Mouse (Mus musculus) layer of hippocampus, adult 18-20 months (tissue): ENCODE data around the gene B230118H07Rik. TPM values are rescaled to one million over a fixed set of nuclear protein-coding genes. Genes with fewer than 3 reads are reported as not detected.

Source experiments
- DNase-seq, 2 experiments: peaks; one replicate each; pipeline ENCODE4 v3.0.0; 2022; ENCODE audit warnings: low spot score in 2 of 2
- total RNA-seq, 2 experiments: library from RNA; stranded (reverse); gene quantifications; 2 replicates each; pipeline ENCODE4 v1.2.3; 2021

Gene B230118H07Rik
- total RNA-seq, 2 experiments from 2014 or later: 32.1 to 39.6 TPM

GRCm38 (mm10) chr2:101639840-101640350 lies 9.4 kb downstream of the B230118H07Rik start:
- DNase-seq: no peak

GRCm38 (mm10) chr2:101638979-101639839 lies 10.1 kb downstream of the B230118H07Rik start:
- peak in 1 of 2 experiments; percentile 19 for DNase-seq

GRCm38 (mm10) chr2:101628297-101629236 lies 20.8 kb downstream of the B230118H07Rik start:
- DNase-seq: peak; percentile 86 to 97

DNA sequence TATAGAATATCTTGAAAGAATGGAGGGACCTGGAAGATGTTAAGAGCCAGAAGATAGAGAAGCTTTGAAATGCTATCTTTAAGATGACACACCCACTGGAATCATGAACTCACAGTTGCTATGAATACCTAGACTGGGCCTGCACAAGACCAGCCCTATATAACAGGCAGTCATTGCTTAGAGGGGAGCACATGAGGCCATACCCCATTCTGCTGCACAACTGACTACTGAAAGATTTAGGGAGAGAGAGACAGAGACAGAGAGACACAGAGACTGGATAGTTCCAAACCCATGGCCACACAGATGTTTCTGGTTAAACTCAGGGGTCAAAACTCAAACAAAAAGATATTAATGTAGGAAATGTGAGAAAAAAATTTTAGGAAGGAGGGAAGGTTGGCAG lies 22.1 kb downstream of the B230118H07Rik start:
- no peak for DNase-seq

DNA sequence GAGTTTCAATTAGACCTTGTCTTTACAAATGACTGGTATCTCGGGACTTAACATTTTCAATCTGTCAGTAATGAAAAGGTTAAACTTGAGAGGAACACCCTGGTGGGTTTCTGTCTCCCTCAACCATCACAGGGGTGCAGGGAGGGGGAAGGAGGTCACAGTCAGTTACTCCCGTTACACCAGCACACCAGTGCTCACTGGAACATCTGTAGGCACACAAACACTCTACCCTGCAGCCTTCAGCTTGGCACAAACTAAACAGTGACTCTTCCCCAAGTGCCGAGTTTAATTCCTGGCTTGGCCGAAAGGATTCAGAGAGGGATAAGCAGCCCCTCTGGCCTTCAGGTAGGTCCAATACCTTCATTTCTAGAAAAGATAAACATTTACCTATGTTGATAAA lies 24.8 kb downstream of the B230118H07Rik start, which contains the start of gene Rag2:
TSS of gene Rag2 (plus strand) at position 193 of the 400 bp plus-strand sequence.
- DNase-seq: no peak

DNA sequence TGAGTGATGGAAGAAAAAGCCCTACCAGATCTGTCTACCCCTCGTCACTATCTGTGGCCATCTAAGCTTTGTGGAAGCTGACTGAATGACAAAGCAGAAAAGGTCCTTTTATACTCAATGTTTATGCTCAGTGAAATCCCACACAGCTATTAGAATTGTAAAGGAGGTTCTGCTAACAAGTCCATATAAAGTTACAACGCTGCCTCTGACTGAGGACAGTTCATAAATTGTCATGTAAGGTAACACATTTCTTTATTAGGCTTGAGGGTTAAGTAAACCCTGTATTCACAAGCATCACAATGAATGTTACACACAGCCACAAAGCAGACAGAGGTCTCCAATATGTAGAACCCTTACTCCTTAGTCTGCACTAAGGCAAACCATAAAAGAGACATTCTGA lies 25.3 kb downstream of the B230118H07Rik start:
- DNase-seq: no peak

DNA sequence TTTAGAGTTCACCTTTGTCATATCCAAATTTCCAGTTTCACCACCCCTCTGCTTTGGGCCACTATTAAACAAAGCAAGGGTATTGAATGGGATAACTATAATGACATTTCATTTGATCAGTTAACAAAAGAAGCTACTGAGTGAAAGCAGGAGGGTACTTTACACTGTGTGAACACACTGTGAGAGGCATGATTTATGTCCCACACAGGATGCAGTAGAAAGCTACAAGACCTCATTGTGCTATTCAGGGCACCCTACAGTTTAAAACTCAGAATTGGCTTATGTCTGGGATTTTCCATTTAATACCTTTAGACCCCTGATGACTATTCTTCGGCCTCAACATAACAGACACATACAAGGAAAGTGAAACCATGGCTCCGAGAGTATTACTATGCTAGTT lies 26.3 kb downstream of the B230118H07Rik start:
- no peak for DNase-seq

DNA sequence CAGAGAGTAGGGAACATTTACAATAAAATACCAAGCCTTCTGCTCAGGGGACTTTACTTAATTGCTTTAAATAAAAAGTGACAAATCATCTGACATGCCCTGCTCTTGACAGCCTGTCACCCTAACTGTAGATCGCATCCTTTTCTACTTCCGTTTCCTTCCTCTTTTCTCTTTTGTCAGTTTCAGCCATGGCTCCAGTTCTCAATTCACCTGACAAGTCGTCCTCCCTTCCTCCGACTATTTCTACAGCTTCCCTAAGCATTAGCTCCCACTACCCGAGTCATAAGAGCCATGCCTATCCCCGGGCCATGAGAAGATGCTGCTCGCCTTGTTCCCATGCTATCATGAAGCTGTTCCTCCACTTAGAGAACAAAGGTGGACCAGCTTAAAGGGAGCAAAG lies 27.7 kb downstream of the B230118H07Rik start:
- DNase-seq: no peak

GRCm38 (mm10) chr2:101620899-101621298 lies 28.4 kb downstream of the B230118H07Rik start:
- DNase-seq: no peak

DNA sequence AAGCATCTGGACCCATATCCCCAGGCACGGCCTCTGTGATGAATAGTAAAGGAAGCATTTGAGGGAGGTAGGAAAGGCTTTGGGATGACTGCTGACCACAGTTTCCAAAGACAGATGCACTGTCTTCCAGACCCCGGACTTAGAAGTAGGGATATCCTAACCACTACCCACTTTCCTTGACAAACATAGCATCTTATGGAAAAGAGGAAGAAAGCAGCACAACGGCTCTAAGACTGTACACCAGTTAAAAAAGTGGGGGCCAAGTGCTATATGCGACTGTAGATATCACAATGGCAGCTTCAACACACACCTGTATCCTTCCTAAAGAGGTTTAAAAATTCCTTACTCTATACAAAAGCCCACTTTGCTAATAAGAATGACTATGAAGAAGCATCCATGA lies 31.0 kb downstream of the B230118H07Rik start:
- DNase-seq: no peak

DNA sequence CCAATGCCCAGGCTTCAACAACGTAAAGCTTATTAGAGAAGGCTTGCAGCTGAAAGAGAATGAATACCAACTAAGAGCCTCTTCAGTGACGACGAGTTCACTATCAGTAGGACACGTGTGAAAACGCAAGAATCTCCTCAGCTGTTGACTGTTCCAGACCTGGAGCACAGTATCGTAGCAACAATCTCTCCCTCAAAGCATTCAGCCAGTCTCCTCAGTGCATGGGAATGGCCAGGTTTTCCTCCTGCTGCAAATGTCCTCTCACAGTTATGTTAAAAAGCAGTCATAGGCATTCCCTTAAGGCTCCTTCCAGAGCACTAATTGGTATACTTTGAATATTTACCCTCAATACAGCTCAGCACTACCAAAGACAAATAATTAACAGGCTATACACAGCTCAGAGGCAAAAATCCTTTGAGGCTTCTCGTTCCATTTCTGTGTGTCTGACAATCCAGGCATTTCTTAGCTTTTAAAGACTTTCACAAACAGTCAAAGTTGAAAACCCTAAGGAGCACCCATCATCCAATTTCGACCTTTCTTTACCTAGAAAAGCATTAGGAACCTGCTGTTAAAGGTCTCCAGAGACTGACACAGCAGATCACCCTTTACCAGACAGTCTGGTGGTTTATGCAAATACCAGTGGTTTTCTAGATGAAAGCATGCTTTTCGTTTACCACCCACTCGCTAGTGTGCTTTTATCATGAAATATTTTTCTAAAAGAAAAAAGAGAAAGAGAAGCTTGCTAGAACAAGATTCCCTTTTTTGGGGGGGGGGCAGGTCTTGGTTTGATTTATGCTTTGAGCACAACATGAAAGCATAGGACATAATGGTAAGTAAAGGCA lies 33.6 kb downstream of the B230118H07Rik start:
- DNase-seq: no peak

- DNase-seq: no peak
These were observed 38.5 kb downstream of the B230118H07Rik start for GRCm38 (mm10) chr2:101610861-101611260.

DNA sequence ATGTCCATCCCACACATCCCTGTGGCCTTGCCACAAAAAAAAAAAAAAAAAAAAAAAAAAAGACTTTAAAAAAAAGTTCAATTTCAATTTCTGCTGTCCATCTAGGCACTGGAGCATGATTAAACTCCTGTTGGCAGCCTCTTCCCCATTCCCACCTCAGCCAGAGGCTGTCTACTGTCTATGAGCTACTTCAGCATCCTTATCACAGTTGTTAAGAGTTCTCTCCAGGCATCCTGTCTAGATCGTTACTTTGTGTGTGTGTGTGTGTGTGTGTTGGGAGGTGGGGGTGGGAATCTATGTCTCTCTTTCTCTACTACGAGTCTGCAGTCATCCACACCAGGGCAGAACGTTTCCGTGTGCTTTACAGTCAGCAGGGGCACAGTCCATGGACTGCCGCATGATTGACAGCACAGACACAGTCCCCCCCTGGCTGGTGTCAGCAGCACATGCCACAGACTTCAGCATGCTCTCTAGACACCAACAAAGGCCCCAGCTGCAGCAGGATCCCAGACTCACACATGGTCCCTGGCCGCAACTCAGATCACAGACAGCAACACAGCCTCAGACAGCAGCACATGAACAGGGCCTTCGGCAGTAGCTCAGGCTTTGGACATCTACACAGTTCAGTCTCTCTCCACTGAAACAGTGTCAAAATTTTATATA lies 41.0 kb downstream of the B230118H07Rik start:
- DNase-seq: no peak

DNA sequence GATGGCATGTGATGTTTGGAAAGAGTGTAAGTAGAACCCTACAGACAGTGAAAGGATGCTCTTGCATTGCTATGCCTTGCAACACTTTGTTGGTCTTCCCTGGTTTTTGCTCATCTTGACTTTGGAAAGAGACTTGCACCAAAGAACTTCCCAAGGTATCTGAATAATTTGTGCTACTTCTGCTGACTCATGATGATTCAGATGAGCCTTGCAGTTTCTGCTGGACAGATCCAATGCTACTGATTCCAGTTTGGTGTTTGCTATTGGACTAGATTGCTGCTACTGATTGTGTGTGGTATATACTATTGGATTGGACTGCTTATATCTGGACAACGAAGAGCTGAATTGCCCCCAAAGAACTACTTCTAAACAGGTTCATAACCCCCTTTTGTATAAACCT lies 46.2 kb downstream of the B230118H07Rik start:
- no peak for DNase-seq

DNA sequence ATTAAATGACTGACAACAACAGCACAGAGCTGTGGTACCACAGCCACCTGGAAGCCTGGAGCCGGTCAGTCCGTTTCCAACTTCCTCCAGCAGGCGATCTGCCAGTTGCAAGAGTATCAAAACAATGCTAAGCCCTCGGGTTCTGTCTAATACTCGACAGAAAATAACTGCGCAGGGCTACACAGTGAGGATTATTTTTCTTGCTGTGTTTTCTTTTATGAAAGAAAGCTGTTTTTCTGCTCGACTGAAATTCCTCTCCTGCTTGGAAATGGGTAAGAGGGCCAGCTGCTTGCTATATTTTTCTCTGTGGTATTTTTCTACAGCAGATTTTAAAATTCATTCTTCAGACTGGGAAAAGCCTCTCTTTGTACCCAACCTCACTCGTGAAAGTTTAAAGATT lies 48.6 kb downstream of the B230118H07Rik start:
- peak in 1 of 2 experiments; percentile 48 for DNase-seq

- DNase-seq: no peak
These were observed 50.8 kb downstream of the B230118H07Rik start for GRCm38 (mm10) chr2:101598190-101599181.

DNA sequence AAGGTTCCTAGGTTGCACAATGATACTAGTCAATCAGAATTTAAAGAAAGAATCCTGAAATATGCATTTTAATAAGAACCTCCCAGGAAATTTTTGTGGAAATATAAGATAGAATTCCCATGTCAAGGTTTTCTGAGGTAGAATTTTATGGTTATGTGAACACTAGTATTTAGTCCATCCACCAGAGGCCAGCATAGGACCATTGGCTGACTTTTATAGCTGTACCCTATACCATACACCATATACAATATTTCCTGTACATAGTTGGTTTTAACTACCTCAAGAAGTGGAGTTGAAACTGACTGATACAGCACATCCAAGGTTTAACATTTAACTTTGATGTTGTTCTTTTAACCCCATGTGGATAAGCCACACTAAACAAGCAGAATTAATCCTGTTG lies 52.1 kb downstream of the B230118H07Rik start:
- no peak for DNase-seq

DNA sequence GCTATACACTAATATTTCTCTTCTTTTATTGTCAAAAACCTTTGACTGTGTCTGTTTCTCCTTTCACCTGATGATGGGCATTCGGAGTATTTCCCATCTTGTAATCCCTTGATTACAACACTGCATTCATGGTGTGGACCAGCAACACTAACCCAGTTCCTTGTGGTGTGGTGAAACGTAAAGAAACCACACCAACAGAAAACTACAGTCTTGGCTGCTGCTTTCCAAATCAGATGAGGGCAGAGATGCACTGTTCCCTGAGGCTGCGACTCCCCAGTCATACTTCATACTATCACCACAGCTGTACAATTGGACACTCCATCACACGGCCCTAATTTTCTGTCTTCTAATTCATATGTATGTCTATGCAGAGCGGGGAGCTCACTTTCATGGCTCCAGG lies 54.7 kb downstream of the B230118H07Rik start:
- DNase-seq: no peak

- no peak for DNase-seq
These were observed 56.4 kb downstream of the B230118H07Rik start for GRCm38 (mm10) chr2:101592886-101593285.
